Mouse (Mus musculus) G1E (cell line): ENCODE results near the gene Nxpe2.

Experiments
- CTCF ChIP-seq: IDR thresholded peaks from 2 replicates; pipeline ENCODE4 v1.5.1; 2012; ENCODE audit warnings: low read depth, low read length, inconsistent platforms, mixed read lengths
- GATA1 ChIP-seq: IDR thresholded peaks from 2 replicates; pipeline ENCODE4 v1.6.1; 2012; ENCODE audit warnings: borderline replicate concordance, low read length, inconsistent platforms, mixed read lengths
- GATA2 ChIP-seq: IDR thresholded peaks from 2 replicates; pipeline ENCODE4 v1.6.1; 2012; ENCODE audit warnings: low read depth, low read length, inconsistent platforms, borderline replicate concordance
- POLR2AphosphoS5 ChIP-seq: IDR thresholded peaks from 2 replicates; pipeline ENCODE4 v1.6.1; 2012; ENCODE audit warnings: low read depth, low read length, inconsistent platforms; ENCODE audit not compliant: insufficient replicate concordance

DNA sequence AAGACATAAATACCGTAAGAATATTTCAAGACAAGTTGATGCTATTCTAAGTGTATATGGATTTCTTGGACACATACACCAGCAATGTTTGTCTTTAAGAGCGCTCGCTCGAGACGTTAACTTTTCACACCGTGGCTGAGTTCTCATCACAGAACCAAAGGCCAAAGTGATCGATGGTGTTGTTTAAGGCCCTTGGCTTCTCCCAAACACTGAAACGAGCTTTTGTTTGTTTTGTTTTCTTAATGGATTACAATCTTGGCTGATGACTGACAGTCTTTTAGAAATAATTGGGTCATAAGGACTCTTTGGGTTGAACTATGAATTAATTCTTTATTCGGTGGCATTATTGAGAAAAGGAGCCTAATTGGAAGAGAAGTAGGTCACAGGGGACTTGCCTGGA, 7.8 kb downstream of the Nxpe2 start:
- no peak for TF ChIP-seq CTCF
- no peak for TF ChIP-seq GATA1
- no peak for TF ChIP-seq GATA2
- TF ChIP-seq POLR2AphosphoS5 = no peak
